Mouse (Mus musculus): ENCODE measurements at regions not wholly inside any gene's neighbourhood (a gene's known extent, or its start where the extent isn't known, plus 50 kb on each side); places are given as distances from the start of the nearest gene placed in this dataset.

DNA sequence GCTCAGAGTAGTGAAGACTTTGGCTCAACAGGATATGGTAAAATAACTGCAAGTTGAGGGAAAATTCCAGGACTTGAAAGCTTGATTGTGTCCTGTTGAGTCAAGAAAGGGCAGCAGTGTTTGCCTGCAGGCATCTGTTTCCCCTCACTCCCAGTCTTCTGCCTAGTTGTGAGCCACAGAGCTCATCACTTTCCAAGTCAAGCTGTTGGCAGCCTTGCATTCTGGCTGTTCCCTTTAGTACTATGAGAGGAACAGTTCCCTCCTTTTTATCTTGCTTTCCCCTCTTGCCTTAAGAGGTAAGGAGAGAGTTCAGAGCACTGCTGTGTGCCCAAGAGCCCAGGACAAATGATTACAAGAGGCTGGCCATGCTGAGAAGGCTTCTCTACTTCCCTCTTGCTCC lies 506.0 kb upstream of the Camk1g start:
- TF ChIP-seq TAL1 (IDR thresholded peaks at IDR 0.05; ENCODE audit: low read length) (no peak), GATA1 (IDR thresholded peaks at IDR 0.05; ENCODE audit: low read length) (no peak)
